Mouse (Mus musculus) colon, adult 2 months (tissue): ENCODE data around the gene Ssxb1. TPM values are rescaled to one million over a fixed set of nuclear protein-coding genes. Genes with fewer than 3 reads are reported as not detected.

Experiments used
- polyA plus RNA-seq: library from polyadenylated mRNA; depleted of rRNA; stranded (reverse); fragments of >200 nt; gene quantifications from 2 replicates; pipeline ENCODE4 v1.2.3, GENCODE M21; 2012; rRNA removed

Ssxb1 gene
- polyA plus RNA-seq, result not detected in 2 replicates

GRCm38 (mm10) chrX:8413005-8413404 lies at the start of gene Ssxb1:
Gene Ssxb1, plus strand, starts transcription at chrX:8413305.

GRCm38 (mm10) chrX:8366678-8367077 lies 46.4 kb upstream of the Ssxb1 start, which contains the start of gene Ssxb9:
Gene Ssxb9, plus strand, starts transcription at chrX:8366978.

GRCm38 (mm10) chrX:8461626-8462025 lies 48.5 kb downstream of the Ssxb1 start, which contains the start of gene Ssxb2:
Gene Ssxb2, minus strand, starts transcription at chrX:8461726.

Other genes starting within 250 kb of the Ssxb1 start
- gene Tbc1d25, start 237.1 kb upstream of the Ssxb1 start, polyA plus RNA-seq, result 15.6 and 16.3 TPM in 2 replicates
- gene Ebp, start 219.8 kb upstream of the Ssxb1 start, polyA plus RNA-seq, result 183 and 188 TPM in 2 replicates
- 16.7 and 21.7 TPM in 2 replicates for gene Porcn, start 206.8 kb upstream of the Ssxb1 start, polyA plus RNA-seq
- 23.8 and 24.9 TPM in 2 replicates for gene Ftsj1, start 160.9 kb upstream of the Ssxb1 start, polyA plus RNA-seq
- gene Slc38a5, start 142.2 kb upstream of the Ssxb1 start, polyA plus RNA-seq, result 0.57 and 3.1 TPM in 2 replicates
- gene Ssxb10, start 85.9 kb upstream of the Ssxb1 start, polyA plus RNA-seq, result not detected in 2 replicates
- not detected in 2 replicates for gene Ssxb9, start 46.3 kb upstream of the Ssxb1 start, polyA plus RNA-seq
- not detected in 2 replicates for gene Ssxb2, start 48.4 kb downstream of the Ssxb1 start, polyA plus RNA-seq
- gene Gm14459, start 111.6 kb downstream of the Ssxb1 start, polyA plus RNA-seq, result not detected in 2 replicates
- not detected in 2 replicates for gene Ssxb6, start 134.9 kb downstream of the Ssxb1 start, polyA plus RNA-seq
- not detected in 2 replicates for gene Ssxb3, start 178.5 kb downstream of the Ssxb1 start, polyA plus RNA-seq